Mouse (Mus musculus): ENCODE measurements at regions not wholly inside any gene's neighbourhood (a gene's known extent, or its start where the extent isn't known, plus 50 kb on each side); places are given as distances from the start of the nearest gene placed in this dataset.

DNA sequence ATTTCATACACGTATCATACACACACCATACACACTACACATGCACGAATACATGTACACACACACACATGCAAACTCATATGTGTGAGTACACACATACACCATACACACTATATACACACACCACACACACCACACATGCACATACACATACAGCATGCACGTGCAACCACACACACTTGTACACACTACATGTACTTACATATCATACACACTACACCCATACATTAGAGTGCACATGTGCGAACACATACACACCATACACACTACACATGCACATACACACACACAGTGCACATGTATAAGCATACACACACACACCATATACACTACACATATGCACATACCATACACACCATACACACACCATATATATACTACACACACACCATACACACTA lies 117.5 kb downstream of the Psmg1 start:
- DNase-seq: no peak

DNA sequence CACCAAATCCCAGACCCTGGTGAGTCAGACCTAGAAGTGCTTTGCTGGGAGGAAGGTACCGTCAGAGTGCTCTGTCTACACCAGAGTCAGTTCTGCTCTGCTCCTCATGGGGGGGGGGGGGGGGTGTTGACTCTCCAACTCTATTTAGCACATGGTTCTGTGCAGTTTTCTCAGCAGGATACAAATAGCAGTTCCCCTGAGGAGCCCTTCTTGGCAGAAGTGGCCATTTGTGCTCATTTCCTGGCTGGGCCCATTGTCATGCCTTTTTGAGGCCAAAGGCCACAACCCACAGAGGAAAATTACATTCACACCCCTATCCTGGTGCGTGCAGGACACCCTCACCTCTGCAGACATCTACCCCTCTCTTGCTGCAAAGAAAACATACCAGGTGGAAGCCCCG lies 118.3 kb downstream of the Psmg1 start:
- DNase-seq: no peak

DNA sequence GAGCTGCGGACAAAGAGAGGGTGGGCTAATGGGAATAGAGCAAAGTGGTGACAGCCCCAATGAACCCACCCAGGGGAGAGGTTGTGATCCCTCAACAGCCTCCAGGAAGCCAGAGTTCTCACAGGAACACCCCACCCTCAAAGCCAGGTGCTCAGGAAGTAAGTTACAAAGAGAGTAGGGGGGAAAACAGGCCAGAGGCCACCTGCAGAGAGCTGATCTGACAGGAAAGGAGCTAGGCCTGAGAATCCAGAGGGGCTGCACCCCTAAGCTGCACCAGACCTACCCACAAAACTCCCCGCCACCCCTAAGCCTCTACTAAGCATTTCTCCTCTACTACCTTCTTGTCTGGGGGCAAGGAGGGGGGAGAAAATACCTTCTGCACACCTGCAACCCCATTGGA lies 120.5 kb downstream of the Psmg1 start:
- no peak for DNase-seq

DNA sequence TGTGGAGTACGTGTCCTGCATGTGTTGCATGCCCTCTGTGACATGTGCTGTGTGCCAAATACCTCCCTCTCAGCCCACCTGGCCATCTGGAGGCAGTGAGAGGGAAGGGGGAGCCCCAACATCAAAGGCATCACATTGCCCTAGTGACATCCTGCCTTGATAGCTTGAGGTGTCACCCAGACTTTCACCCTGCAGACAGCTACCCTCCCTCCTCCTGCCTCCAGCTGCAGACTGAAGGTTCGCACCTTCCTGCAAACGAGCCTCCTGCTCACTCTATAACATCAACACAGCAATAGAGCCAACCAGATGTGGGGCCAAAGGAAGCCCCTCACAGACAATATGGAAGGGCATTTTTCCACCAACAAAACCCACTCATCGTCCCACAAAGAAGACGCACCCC lies 121.3 kb downstream of the Psmg1 start:
- no peak for DNase-seq

DNA sequence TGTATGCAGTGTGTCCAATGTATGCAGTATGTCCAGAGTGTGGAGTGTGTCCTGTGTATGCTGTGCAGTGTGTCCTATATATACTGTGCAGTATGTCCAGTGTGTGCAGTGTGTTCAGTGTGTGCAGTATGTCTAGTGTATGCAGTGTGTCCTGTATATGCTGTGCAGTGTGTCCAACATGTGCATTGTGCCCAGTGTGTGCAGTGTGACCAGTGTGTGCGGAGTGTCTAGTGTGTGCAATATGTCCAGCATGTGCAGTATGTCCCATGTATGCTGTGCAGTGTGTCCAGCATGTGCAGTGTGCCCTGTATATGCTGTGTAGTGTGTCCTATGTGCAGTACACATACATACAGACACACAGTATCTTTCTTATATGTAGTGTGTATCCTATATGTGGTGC lies 121.9 kb downstream of the Psmg1 start:
- DNase-seq: no peak

DNA sequence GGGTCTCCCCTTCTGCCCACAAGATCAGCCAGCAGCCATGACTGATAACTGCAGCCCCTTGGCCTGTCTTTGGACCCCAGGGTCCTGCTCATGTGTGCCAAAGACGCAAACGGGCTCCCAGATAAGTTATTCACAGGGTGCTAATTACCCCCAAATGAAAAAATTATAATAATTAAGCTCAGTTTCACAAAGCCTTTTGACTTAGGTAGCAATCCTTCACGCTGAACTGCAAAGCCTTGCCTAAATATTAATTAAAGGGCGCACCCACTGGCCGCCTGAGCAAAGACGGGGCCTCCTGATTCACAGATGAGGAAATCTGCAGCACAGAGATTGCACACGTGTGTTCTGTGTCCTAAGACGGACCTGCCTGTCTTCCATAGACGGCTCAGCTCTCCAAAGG lies 123.2 kb downstream of the Psmg1 start:
- DNase-seq: no peak

DNA sequence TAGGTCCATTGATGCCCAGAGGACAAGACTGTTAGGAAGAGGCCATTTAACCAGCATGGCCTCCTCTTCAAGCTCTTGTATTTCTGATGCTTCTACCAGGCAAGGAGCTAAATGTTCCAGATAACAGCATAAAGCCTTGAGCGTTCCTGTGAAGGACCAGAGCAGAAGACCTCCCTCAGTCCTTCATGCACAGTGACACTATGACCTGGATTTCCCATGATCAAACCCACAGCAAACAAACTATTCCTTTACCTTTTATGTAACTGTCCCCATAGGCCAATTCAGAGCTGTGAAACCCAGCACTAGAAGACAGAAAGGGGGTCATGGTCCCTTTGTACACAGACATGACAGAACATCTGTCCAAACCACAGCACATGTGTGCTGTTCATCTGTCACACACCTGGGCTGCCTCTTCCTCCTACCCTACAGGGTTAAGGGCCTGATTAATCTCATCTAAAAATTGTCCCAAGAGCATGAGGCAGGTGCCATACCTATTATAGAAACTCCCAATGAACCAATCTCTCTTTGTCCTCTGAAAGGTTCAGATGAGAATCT lies 123.8 kb downstream of the Psmg1 start:
- no peak for DNase-seq

DNA sequence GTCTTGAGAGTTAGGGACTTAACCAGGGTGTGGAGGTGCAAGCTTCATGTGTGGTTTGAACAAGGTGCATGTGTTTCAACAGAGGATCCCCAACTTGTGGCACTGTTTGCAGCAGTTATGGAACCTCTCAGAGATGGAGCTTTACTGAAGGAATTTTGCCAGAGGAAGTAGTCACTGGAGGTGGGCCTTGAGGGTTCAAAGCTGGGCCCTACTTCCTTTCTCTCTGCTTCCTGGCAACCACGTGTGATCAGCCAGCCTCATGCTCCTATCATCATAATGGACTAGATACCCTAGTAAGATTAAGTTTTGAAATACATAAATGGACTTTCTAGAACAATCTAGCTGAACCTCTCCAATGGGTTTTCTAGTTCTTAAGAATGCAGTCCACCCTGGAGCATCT lies 125.2 kb downstream of the Psmg1 start:
- DNase-seq: no peak

DNA sequence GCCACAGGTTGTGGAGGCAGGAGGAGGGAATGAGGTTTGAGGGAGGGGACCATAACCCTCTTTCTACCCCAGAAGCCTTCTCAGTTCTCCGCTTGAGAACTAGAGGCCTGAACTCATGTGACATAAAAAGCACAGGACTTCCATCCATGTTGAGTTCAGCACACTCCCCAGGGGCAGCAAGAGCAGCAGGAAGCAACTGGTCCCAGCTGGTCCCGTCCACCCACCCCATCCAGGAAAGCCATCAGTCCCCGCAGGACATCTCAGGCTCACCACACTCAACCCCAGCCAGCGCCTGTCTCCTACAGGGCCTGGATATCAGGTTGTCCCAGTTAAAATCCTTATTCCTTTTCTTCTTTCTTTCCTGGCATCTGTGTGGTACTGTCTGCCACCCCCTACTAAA lies 126.1 kb downstream of the Psmg1 start:
- DNase-seq: no peak

DNA sequence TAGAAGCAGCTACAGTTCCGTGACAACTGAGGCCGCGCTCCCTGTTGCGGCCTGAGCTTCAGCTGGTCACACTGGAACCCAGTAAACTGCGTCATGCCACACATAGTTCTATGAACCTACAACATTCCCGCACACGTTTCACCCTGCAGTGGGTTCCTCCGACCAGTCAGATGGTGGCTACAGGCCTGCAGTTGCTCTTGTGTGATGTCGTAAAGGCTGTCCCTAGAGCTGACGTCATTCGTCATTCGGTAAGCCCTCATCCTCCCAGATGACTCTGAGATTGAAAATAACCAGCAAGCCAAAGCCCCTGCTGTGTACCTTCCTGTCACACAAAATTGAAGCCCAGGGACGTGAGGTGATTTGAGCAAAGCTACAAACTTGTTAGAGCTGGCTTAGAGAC lies 126.7 kb downstream of the Psmg1 start:
- DNase-seq: no peak

DNA sequence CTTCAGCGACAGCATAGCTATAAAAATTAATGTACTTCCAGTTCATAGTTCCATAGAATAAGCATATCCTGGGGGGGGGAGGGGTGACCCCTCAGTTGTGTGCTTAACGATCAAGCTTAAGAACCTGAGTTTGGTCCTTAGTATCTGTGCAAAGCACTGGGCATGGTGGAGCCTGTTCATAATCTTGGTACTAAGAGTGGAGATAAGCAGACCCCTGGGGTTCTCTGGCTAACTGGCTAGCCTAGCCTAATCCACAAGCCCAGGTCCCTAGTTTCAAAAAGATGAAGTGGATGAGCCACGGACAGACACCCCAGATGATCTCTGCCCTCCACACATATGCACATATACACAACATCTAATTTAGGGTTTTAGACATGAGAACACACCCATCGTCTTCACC lies 127.2 kb downstream of the Psmg1 start:
- DNase-seq: no peak

DNA sequence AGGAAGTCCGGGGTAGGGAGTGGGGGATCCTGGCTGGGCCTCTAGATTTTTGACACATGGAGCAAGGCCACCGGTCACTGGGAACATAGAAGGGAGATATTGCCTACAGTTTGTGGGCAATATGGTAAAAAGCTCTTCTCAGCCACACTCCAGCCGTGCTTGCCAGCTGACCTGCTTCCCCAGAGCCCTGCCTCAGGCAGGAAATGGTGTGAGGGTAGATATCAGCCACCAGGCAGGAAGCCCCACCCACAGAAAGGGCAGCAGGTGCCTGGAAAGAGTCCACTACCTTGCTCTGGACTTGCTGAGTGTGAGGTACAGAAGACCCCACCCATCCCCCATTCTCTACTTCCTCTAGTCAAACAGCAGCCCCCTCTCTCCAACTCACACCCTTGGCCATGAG lies 128.1 kb downstream of the Psmg1 start:
- no peak for DNase-seq

DNA sequence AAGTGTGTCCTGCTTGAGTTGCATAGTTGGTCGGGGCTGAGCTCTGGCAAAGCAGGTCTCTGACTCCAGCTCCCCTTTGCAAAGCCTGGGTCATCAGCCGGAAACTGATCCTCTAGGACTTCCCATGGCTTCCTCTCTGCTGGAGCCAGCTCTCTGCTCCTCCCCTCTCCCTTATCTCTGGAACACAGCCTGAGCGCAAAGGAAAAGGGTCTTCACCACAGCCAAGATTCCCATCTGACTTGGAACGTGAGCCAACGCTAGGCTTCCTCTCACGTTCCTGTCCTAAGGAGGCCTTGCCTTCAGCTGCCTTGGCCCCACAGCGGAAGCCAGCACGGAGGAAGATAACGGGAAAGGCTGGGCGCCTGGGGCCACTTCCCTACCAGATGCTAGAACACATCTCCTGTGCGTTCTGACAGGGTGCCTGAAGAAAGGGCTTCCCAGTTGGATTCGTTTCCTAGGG lies 129.5 kb downstream of the Psmg1 start:
- no peak for DNase-seq

DNA sequence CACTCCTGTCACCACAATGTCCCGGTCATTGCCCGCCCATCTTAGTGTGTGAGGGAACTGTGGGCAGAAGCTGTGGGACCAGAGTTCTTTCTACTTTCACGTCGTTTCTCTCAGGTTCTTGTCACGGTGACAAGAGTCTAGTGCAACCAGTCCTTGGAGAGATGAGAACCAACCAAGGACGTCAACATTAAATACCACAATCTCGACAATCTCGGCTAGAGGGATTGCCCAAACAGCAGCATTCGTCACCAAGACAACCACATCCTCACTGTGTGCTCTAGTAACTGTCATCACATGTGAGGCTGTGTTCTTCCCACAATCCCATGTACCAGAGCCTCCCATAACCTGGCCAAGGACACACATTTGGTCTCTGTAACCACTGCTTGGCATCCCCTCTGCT lies 129.9 kb downstream of the Psmg1 start:
- DNase-seq: no peak

DNA sequence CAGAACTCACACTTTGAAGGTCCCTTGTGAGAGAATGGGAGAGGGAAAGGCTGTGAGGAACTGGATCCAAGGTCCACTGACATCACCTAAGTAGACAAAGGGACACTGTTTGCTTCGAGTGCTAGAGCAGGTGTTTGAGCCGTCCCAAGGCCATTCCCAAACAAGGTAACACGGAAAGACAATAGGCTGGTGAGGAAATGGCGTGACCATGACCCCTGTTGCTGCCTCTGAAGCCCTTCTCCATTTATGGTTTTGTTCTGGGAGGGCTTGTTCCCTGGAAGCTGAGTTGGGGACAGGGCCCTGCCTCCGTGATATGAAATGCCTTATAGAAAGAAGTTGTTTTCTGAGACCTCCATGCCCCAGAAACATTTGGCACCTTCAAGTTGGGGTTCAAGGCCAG lies 130.6 kb downstream of the Psmg1 start:
- no peak for DNase-seq

DNA sequence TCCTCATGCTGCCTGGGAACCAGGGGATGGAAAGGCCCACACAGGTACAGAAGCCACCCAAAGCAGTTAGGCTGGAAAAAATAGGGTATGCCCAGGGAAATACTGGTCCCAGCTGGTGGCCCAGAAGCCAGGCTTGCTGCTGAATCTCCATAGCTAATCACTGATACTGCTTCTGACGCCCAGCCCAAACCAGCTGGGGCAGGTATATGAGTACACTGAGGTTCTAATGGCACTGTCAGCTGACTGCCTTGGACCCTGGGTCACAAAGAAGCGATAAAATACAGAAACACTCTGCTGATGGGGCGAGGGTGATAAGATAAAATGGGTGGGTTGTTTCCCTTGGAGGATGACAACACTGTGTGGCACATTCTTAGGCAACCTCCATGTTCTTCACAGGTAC lies 133.4 kb downstream of the Psmg1 start:
- no peak for DNase-seq

DNA sequence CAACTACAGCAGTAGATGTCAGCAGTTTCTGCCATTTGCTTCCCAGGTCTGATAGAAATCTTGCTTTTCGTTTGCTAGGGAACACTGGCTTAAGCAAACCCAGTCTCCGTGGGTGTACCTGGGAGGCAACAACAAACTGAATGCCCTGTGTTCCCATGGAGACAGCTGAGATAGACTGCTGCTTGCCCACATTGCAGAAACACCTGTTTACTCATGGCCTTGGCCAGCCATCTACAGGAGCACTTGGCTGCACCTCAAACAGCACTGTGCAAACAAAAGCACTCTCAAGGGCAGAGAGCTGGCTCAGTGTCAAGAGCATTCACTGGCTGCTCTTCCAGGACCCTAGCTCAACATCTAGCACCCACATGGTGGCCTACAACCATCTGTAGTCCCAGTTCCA lies 135.5 kb downstream of the Psmg1 start:
- DNase-seq: no peak

DNA sequence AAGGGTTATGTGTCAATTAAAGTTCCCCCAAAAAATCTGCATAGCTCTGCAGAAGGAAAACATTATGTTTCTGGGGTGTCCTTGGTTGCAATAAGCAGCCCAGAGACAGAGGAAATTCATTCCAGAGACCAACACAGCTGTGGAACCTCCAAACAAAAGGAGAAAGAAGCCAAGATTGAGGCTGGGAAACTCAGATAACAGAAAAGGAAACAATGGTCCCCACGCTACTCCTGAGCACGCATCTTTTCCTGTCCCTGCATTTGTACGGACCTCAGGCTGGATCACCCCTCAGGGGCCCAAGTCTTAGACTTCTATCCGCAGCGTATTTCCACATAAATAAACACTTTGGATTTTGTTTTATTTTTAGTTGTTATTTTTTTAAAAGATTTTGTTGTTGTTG lies 138.9 kb downstream of the Psmg1 start:
- DNase-seq: no peak

DNA sequence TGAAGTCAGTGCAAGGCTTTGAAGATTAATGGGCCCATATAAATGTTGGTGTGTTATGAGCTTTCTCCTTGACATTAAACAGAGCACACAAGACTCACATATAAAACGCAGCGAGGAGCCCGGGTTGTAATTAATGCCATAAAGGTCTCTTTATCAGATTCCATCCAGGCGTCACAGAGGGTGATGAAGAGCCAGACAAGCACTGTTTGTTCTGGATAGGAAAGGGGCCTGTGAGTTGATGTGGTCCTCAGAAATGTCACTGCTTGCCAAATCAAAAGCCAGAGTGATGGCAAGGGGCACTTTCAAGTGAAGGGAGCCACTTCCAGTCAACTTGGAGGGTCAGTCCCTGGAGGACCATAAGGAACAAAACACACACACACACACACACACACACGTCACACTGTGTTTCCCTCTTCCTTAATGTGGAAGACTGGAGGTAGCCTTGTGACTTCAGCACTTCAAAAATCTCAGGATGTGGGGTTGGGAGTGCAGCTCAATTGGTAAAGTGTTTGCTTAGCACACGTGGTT lies 142.1 kb downstream of the Psmg1 start:
- DNase-seq: no peak

DNA sequence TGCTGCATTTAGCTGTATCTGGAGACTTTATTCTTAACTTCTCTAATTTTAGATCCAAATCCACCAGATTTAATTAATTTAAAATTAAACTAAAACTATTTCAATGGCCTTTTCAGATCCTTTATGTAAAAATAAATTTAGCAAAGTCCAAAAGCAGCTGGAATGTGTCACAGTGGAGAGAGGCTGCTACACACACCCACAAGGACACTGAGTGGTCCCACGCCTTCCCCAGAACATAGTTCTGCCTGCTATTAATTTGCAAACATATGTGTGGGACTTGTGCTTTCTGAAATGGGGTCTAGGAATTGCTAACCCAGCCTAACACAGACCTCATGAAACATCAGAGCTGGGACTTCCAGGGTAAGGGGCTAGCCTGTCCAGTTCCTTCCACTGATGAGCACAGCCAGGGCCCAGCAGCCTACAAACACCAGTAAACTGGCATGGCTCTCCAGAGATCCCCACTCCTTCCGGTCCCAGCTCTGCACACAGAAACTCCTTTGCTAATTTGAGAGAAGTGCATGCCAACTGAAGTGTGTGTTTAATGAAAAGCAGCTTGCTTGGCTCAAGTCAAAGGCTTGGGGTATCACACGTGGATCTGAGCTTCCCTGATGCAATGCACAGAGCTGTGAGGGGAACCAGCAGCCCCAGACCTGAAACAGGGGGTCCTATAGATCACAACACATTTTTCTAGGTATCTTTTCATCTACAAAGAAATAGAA lies 142.8 kb downstream of the Psmg1 start:
- DNase-seq: no peak

DNA sequence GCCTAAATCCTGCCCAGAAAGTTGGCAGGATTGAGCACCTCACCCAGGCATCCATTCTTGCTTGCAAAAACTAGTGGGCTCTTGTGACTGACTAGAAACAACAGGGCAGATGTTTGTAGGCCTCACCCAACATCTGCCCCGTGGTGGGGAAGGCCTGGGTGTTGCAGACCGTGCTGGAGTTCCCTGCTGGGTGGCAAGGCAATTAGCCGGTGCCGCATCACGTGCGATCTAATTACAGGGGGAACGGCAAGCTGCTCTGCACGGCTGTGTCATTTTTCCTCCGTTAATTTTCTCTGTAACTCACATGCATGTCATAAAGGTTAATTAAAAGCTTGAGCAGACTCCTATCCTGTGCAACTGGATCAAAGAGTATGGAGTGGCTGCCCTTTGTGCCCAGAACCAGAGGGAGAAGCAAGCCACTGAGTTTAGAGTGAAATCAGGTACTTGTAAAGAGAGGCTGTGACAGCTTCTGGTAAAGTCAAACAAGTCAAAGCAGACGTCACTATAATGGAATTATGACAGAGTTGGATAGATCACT lies 143.5 kb downstream of the Ets2 start:
- no peak for DNase-seq

DNA sequence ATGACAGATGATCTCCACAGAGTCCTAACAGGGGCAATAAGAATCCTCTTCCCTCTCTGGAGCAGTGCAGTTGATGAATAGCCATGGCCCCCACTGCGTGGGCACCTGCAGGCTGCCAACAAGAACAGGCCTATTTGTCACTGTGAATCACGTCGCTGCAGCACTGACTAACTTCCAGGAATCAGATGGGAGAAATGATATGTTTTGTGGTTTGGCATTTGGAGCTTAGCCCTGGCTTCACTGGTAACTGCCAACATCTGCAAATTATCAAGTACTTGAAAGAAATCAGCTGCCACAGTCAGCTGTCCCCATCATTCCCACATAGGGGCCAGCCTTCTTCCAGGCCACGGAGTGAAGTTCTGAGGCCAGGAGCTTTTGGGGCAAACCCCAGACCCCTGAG lies 142.8 kb downstream of the Ets2 start:
- no peak for DNase-seq

DNA sequence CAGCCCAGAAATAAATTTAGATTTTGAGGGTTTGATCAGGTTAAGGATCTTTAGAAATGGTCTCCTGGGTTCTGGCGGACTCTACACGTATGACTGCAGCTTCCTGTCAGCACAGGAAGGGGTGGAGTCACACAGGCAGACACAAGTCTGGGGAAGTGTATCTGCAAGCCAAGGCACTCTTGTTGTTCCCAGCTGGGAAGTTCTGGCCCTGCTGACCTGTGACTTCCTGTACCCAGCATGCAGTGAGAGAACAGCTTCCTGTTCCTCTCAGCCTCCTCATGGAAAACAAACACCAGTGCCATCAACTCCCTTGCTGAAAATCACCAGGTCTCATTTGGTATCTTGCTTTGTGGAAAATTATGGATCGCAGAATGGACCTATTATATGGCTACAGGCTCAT lies 140.9 kb downstream of the Ets2 start:
- no peak for DNase-seq

DNA sequence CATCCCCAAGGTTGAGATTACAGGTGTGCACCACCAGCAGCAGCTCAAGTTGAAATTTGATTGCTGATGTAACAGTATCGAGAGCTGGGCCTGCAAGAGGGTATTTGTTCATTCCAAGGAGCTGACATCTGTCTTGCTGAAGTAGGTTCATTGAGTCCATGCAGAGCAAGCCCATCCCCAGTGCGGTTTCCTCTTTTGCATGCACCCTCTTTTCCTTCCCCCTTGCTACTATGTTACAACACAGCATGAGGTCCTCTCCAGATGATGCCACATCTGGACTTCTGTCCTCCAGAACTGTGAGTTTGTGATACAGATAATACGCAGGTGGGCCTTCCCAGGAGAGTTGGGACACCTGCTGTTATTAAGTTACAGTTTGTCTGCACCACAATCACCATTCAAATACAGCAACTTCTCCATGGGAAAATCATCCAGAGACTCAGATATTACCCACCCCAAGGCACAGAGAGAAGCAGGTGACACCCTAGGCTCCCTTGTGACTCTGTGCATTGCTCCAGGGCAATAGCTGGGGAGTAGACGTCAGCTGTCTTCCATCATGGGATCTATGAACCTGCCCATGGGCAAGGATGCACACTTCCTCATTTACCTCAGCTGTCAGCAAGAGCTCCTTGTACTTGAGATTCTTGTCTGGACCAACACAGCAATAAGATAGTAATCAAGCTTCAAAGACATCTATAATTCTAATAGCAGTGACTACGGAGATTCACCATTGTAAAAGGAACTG lies 137.8 kb downstream of the Ets2 start:
- DNase-seq: no peak

Data from right cerebral cortex, postnatal 4 days (tissue).